Mouse (Mus musculus) limb, embryonic 10.5 days (tissue): ENCODE measurements around the gene Iqcf3. TPM values are rescaled to one million over a fixed set of nuclear protein-coding genes. Genes with fewer than 3 reads are reported as not detected.
A peak's percentile ranks its signal among the peaks of the same experiment; 100 is the strongest.

ENCODE experiments used
- DNase-seq: peaks from one replicate; pipeline ENCODE4 v3.0.0-alpha.2; 2017; ENCODE audit warnings: low spot score
- H3K27ac ChIP-seq: fragments of 300-500 bp; sonication (generic); 2 replicates; pipeline ENCODE4 v1.5.1; 2016; ENCODE audit warnings: mild to moderate bottlenecking
- H3K27me3 ChIP-seq: fragments of 300-500 bp; sonication (generic); 2 replicates; pipeline ENCODE4 v1.6.1; 2016; ENCODE audit warnings: low read depth, mild to moderate bottlenecking; ENCODE audit not compliant: poor library complexity, severe bottlenecking
- H3K36me3 ChIP-seq: fragments of 300-500 bp; sonication (generic); 2 replicates; pipeline ENCODE4 v1.6.1; 2016; ENCODE audit warnings: mild to moderate bottlenecking, moderate library complexity
- H3K4me1 ChIP-seq: fragments of 300-500 bp; sonication (generic); 2 replicates; pipeline ENCODE4 v1.6.1; 2016
- H3K4me3 ChIP-seq: fragments of 300-500 bp; sonication (generic); 2 replicates; pipeline ENCODE4 v1.5.1; 2016; ENCODE audit warnings: mild to moderate bottlenecking, moderate library complexity
- H3K9me3 ChIP-seq: fragments of 300-500 bp; sonication (generic); replicated peaks from 2 replicates; pipeline ENCODE4 v1.6.1; 2016; ENCODE audit warnings: mild to moderate bottlenecking
- WGBS: fragments of 180-500 bp; shearing (Covaris S2); methylation state at CpG from one replicate; pipeline ENCODE4 v1.1.7; 2016; 5-methylcytosine and 5-hydroxymethylcytosine counted together
- polyA plus RNA-seq: library from polyadenylated mRNA; unstranded; fragments of >200 nt; fragmentation: Nextera tagmentation; extraction: Ambion mirVana; gene quantifications from 2 replicates; pipeline ENCODE4 v1.2.1, GENCODE M21; 2016

Gene Iqcf3
- polyA plus RNA-seq, 1 experiment from 2014 or later: not detected

- Histone ChIP-seq H3K9me3 (no peaks in the 10 kb centered on the region), H3K27ac (no peak overlapping the region), H3K4me1 (0 out of 2 replicates have a peak, but pooled peaks cover 3% of the 10 kb centered on the region), H3K4me3 (no peak overlapping the region), H3K27me3 (no peaks in the 10 kb centered on the region), H3K36me3 (no peaks in the 10 kb centered on the region)
- 84% methylated on average over 8 of the region's 8 CpGs for WGBS
- no peak for DNase-seq
Measured at GRCm38 (mm10) chr9:106564025-106564424, 2.6 kb upstream of the Iqcf3 start.

- DNase-seq: no peak
- Histone ChIP-seq H3K27ac (no peak overlapping the region), H3K4me1 (0 out of 2 replicates have a peak, but pooled peaks cover 3% of the 10 kb centered on the region), H3K27me3 (no peaks in the 10 kb centered on the region), H3K9me3 (no peaks in the 10 kb centered on the region), H3K36me3 (no peaks in the 10 kb centered on the region), H3K4me3 (no peak overlapping the region)
- 91% methylated on average over 11 of the region's 11 CpGs for WGBS
Measured at GRCm38 (mm10) chr9:106562291-106562690, 860 bp upstream of the Iqcf3 start.

- Histone ChIP-seq H3K36me3 (no peaks in the 10 kb centered on the region), H3K9me3 (no peaks in the 10 kb centered on the region), H3K27me3 (no peaks in the 10 kb centered on the region), H3K27ac (no peak overlapping the region), H3K4me1 (no peaks in the 10 kb centered on the region), H3K4me3 (no peak overlapping the region)
- WGBS: 91% methylated on average over 11 of the region's 11 CpGs
- no peak for DNase-seq
Measured at GRCm38 (mm10) chr9:106534975-106535374, 26.5 kb downstream of the Iqcf3 start.

GRCm38 (mm10) chr9:106534296-106534695 is 27.1 kb downstream of the Iqcf3 start:
- H3K27me3 ChIP-seq: no peaks in the 10 kb centered on the region
- no peaks in the 10 kb centered on the region for H3K4me1 ChIP-seq
- H3K27ac ChIP-seq: no peak overlapping the region
- DNase-seq: no peak
- no peaks in the 10 kb centered on the region for H3K9me3 ChIP-seq
- no peak overlapping the region for H3K4me3 ChIP-seq
- H3K36me3 ChIP-seq: no peaks in the 10 kb centered on the region
- WGBS: 95% methylated on average over 7 of the region's 7 CpGs

GRCm38 (mm10) chr9:106531833-106532232 is 29.6 kb downstream of the Iqcf3 start:
- peak; percentile 38 for DNase-seq
- Histone ChIP-seq H3K27ac (no peak overlapping the region), H3K4me3 (no peak overlapping the region), H3K9me3 (no peaks in the 10 kb centered on the region), H3K4me1 (no peaks in the 10 kb centered on the region), H3K36me3 (no peaks in the 10 kb centered on the region), H3K27me3 (no peaks in the 10 kb centered on the region)
- 34% methylated on average over 3 of the region's 3 CpGs for WGBS

- no peak overlapping the region for H3K27ac ChIP-seq
- H3K4me1 ChIP-seq: no peaks in the 10 kb centered on the region
- no peak overlapping the region for H3K4me3 ChIP-seq
- no peaks in the 10 kb centered on the region for H3K9me3 ChIP-seq
- DNase-seq: no peak
- no peaks in the 10 kb centered on the region for H3K27me3 ChIP-seq
- H3K36me3 ChIP-seq: no peaks in the 10 kb centered on the region
- 82% methylated on average over 8 of the region's 8 CpGs for WGBS
Measured at GRCm38 (mm10) chr9:106519909-106520308, 41.5 kb downstream of the Iqcf3 start.

- Histone ChIP-seq H3K36me3 (no peaks in the 10 kb centered on the region), H3K27ac (no peak overlapping the region), H3K4me3 (no peak overlapping the region), H3K4me1 (no peaks in the 10 kb centered on the region), H3K27me3 (no peaks in the 10 kb centered on the region), H3K9me3 (no peaks in the 10 kb centered on the region)
- DNase-seq: no peak
- WGBS: 87% methylated on average over 2 of the region's 2 CpGs
Measured at GRCm38 (mm10) chr9:106519433-106519832, 42.0 kb downstream of the Iqcf3 start.

- no peaks in the 10 kb centered on the region; the same call in 1 of the 2 replicates for H3K4me1 ChIP-seq
- no peak within 1 kb of the TSS for H3K4me3 ChIP-seq
- no peaks in the 10 kb centered on the region for H3K27me3 ChIP-seq
- DNase-seq: no peak
- no peaks in the 10 kb centered on the region for H3K36me3 ChIP-seq
- H3K27ac ChIP-seq: no peak within 1 kb of the TSS
- 91% methylated on average over 4 of the region's 4 CpGs for WGBS
- H3K9me3 ChIP-seq: no peaks in the 10 kb centered on the region
Measured at GRCm38 (mm10) chr9:106514273-106514672, 47.2 kb downstream of the Iqcf3 start, which contains the start of gene Iqcf5. Iqcf5 (plus strand) TSS chr9:106514573.

GRCm38 (mm10) chr9:106513566-106513965 is 47.9 kb downstream of the Iqcf3 start:
- Histone ChIP-seq H3K9me3 (no peaks in the 10 kb centered on the region), H3K27ac (no peak overlapping the region), H3K36me3 (no peaks in the 10 kb centered on the region), H3K4me3 (no peak overlapping the region), H3K27me3 (no peaks in the 10 kb centered on the region), H3K4me1 (no peaks in the 10 kb centered on the region; the same call in 1 of the 2 replicates)
- 76% methylated on average over 6 of the region's 6 CpGs for WGBS
- DNase-seq: no peak

- Histone ChIP-seq H3K27me3 (no peaks in the 10 kb centered on the region), H3K9me3 (no peaks in the 10 kb centered on the region), H3K4me1 (no peaks in the 10 kb centered on the region; the same call in 1 of the 2 replicates), H3K27ac (no peak overlapping the region), H3K36me3 (no peaks in the 10 kb centered on the region), H3K4me3 (no peak overlapping the region)
- WGBS: 76% methylated on average over 13 of the region's 13 CpGs
- no peak for DNase-seq
Measured at GRCm38 (mm10) chr9:106512729-106513450, 48.5 kb downstream of the Iqcf3 start.

- DNase-seq: no peak
- no peaks in the 10 kb centered on the region; the same call in 1 of the 2 replicates for H3K4me1 ChIP-seq
- 95% methylated on average over 10 of the region's 10 CpGs for WGBS
- no peak overlapping the region for H3K4me3 ChIP-seq
- no peaks in the 10 kb centered on the region for H3K27me3 ChIP-seq
- H3K9me3 ChIP-seq: no peaks in the 10 kb centered on the region
- no peak overlapping the region for H3K27ac ChIP-seq
- no peaks in the 10 kb centered on the region for H3K36me3 ChIP-seq
Measured at GRCm38 (mm10) chr9:106509356-106509755, 52.1 kb downstream of the Iqcf3 start.

- WGBS: 72% methylated on average over 6 of the region's 6 CpGs
- Histone ChIP-seq H3K9me3 (no peaks in the 10 kb centered on the region), H3K27me3 (no peaks in the 10 kb centered on the region), H3K4me3 (no peak overlapping the region), H3K4me1 (no peaks in the 10 kb centered on the region), H3K36me3 (no peaks in the 10 kb centered on the region), H3K27ac (no peak overlapping the region)
- DNase-seq: no peak
Measured at GRCm38 (mm10) chr9:106504246-106504645, 57.2 kb downstream of the Iqcf3 start.

GRCm38 (mm10) chr9:106501846-106502245 is 59.6 kb downstream of the Iqcf3 start:
- Histone ChIP-seq H3K27me3 (no peaks in the 10 kb centered on the region), H3K4me1 (no peaks in the 10 kb centered on the region), H3K4me3 (no peak overlapping the region), H3K9me3 (no peaks in the 10 kb centered on the region), H3K27ac (no peak overlapping the region), H3K36me3 (no peaks in the 10 kb centered on the region)
- WGBS: 89% methylated on average over 22 of the region's 22 CpGs
- no peak for DNase-seq
